Mouse (Mus musculus) embryo, embryonic 11.5 days (tissue): Measurements from ENCODE around the gene Dennd1a.

Source experiments
- DNase-seq: peaks from one replicate; pipeline ENCODE4 v3.0.0-alpha.2; 2012; ENCODE audit warnings: low read depth, low spot score

Dennd1a gene

GRCm38 (mm10) chr2:38124727-38125126, 162.5 kb downstream of the Dennd1a start:
- DNase-seq = no peak

GRCm38 (mm10) chr2:38115000-38115399, 172.2 kb downstream of the Dennd1a start:
- DNase-seq = no peak

- no peak for DNase-seq
Observed at GRCm38 (mm10) chr2:38111655-38112351, 175.4 kb downstream of the Dennd1a start.

GRCm38 (mm10) chr2:38108586-38108985, 178.6 kb downstream of the Dennd1a start:
- no peak for DNase-seq

GRCm38 (mm10) chr2:38102674-38103073, 184.5 kb downstream of the Dennd1a start:
- DNase-seq = no peak

- peak; percentile 34 for DNase-seq
Observed at GRCm38 (mm10) chr2:38100289-38100688, 186.9 kb downstream of the Dennd1a start.

GRCm38 (mm10) chr2:38099120-38099773, 187.9 kb downstream of the Dennd1a start:
- no peak for DNase-seq

- DNase-seq = no peak
Observed at GRCm38 (mm10) chr2:38097469-38097868, 189.7 kb downstream of the Dennd1a start.

GRCm38 (mm10) chr2:38096328-38096727, 190.9 kb downstream of the Dennd1a start:
- no peak for DNase-seq

GRCm38 (mm10) chr2:38094380-38095163, 192.6 kb downstream of the Dennd1a start:
- no peak for DNase-seq

- DNase-seq = no peak
Observed at GRCm38 (mm10) chr2:38093968-38094367, 193.2 kb downstream of the Dennd1a start.

- no peak for DNase-seq
Observed at GRCm38 (mm10) chr2:38093242-38093641, 193.9 kb downstream of the Dennd1a start.

- no peak for DNase-seq
Observed at GRCm38 (mm10) chr2:38088346-38088745, 198.8 kb downstream of the Dennd1a start.

GRCm38 (mm10) chr2:38085058-38085457, 202.1 kb downstream of the Dennd1a start:
- DNase-seq = no peak

GRCm38 (mm10) chr2:38083251-38083650, 203.9 kb downstream of the Dennd1a start:
- no peak for DNase-seq

- no peak for DNase-seq
Observed at GRCm38 (mm10) chr2:38074495-38074894, 212.7 kb downstream of the Dennd1a start.

- no peak for DNase-seq
Observed at GRCm38 (mm10) chr2:38072061-38072460, 215.1 kb downstream of the Dennd1a start.

GRCm38 (mm10) chr2:38068171-38068572, 219.0 kb downstream of the Dennd1a start:
- peak; percentile 35 for DNase-seq

- no peak for DNase-seq
Observed at GRCm38 (mm10) chr2:38065914-38066313, 221.3 kb downstream of the Dennd1a start.

GRCm38 (mm10) chr2:38064266-38064665, 222.9 kb downstream of the Dennd1a start:
- no peak for DNase-seq

GRCm38 (mm10) chr2:38062156-38062555, 225.0 kb downstream of the Dennd1a start:
- DNase-seq = no peak

GRCm38 (mm10) chr2:38061474-38061873, 225.7 kb downstream of the Dennd1a start:
- no peak for DNase-seq
